Mouse (Mus musculus): ENCODE measurements around the gene Cops8. TPM values are rescaled to one million over a fixed set of nuclear protein-coding genes. Genes with fewer than 3 reads are reported as not detected.

Cops8 gene
- total and polyA plus RNA-seq, 2 experiments from 2014 or later, result 113 to 192 TPM

DNA sequence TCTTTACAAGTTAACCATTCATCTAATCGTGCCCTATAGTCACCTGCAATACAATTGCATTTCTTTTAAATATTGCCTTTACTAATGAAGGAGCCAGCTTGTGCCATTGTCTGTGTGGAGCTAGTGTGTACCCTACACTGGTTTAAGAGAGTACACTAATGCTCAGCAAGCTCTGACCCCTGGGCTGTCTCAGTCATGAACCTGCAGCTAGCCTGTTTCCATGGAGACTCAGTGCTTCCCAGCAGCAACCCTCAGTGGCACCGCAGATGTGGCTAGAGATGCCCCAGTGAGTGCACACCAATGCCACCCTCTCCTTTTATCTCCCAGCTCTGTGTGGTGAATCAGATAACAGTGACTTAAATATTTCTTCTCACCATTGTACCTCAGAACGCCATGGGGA is 27.9 kb upstream of the Cops8 start:
- Histone ChIP-seq H3K27ac (ENCODE audit: low read depth, low read length) (no peak overlapping the region), H3K4me2 (ENCODE audit: low read depth) (no peak overlapping the region), H3K4me3 (ENCODE audit: low read depth, low read length) (no peak overlapping the region), H3K9ac (no peak overlapping the region), H3K36me3 (ENCODE audit: insufficient read depth) (no peaks in the 10 kb centered on the region), H3K4me1 (ENCODE audit: insufficient read depth) (no peaks in the 10 kb centered on the region), H3K9me3 (ENCODE audit: low read length) (no peaks in the 10 kb centered on the region), H3K27me3 (ENCODE audit: insufficient read depth, low read length) (no peaks in the 10 kb centered on the region)
- ATAC-seq, result 0 out of 2 replicates have a peak, but pooled peaks have one; percentile 14
- no peak for TF ChIP-seq CTCF (IDR thresholded peaks at IDR 0.05; ENCODE audit: low read depth)
- DNase-seq, result no peak
- WGBS, result 44% methylated on average over 3 of the region's 3 CpGs

GRCm38 (mm10) chr1:90577417-90577816 is 25.4 kb upstream of the Cops8 start:
- H3K27me3 ChIP-seq (ENCODE audit: insufficient read depth, low read length), result no peaks in the 10 kb centered on the region
- no peak overlapping the region for H3K4me3 ChIP-seq (ENCODE audit: low read depth, low read length)
- no peak overlapping the region for H3K4me2 ChIP-seq (ENCODE audit: low read depth)
- 68% methylated on average over 5 of the region's 5 CpGs for WGBS
- no peaks in the 10 kb centered on the region for H3K36me3 ChIP-seq (ENCODE audit: insufficient read depth)
- no peak for TF ChIP-seq CTCF (IDR thresholded peaks at IDR 0.05; ENCODE audit: low read depth)
- no peak for ATAC-seq
- H3K9ac ChIP-seq, result no peak overlapping the region
- H3K9me3 ChIP-seq (ENCODE audit: low read length), result no peaks in the 10 kb centered on the region
- H3K4me1 ChIP-seq (ENCODE audit: insufficient read depth), result no peaks in the 10 kb centered on the region
- H3K27ac ChIP-seq (ENCODE audit: low read depth, low read length), result no peak overlapping the region
- no peak for DNase-seq

DNA sequence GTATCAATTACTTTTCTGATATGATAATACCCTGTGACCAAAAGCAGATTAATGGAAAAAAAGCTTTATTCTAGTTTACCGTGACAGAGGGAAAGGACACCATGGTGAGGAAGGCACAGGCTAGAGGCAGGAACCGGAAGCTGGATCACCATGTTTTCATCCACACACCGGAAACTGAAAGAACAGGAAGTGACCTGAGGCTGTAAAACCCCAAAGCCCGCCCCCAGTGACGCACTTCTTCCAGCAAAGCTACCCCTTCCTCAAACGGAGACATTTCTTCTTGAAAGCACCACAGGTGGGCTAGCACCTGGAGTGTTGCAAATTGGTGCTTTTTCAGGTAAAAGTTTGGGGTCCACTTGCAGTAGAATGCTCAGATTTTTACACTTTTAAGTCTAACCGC is 20.1 kb upstream of the Cops8 start:
- 77% methylated on average over 7 of the region's 7 CpGs for WGBS
- TF ChIP-seq CTCF (IDR thresholded peaks at IDR 0.05; ENCODE audit: low read depth), result no peak
- DNase-seq, result no peak
- H3K27ac ChIP-seq (ENCODE audit: low read depth, low read length), result no peak overlapping the region
- no peaks in the 10 kb centered on the region for H3K4me1 ChIP-seq (ENCODE audit: insufficient read depth)
- no peaks in the 10 kb centered on the region for H3K9me3 ChIP-seq (ENCODE audit: low read length)
- no peak overlapping the region for H3K9ac ChIP-seq
- H3K27me3 ChIP-seq (ENCODE audit: insufficient read depth, low read length), result no peaks in the 10 kb centered on the region
- ATAC-seq, result no peak
- no peak overlapping the region for H3K4me3 ChIP-seq (ENCODE audit: low read depth, low read length)
- H3K4me2 ChIP-seq (ENCODE audit: low read depth), result no peak overlapping the region
- H3K36me3 ChIP-seq (ENCODE audit: insufficient read depth), result no peaks in the 10 kb centered on the region

DNA sequence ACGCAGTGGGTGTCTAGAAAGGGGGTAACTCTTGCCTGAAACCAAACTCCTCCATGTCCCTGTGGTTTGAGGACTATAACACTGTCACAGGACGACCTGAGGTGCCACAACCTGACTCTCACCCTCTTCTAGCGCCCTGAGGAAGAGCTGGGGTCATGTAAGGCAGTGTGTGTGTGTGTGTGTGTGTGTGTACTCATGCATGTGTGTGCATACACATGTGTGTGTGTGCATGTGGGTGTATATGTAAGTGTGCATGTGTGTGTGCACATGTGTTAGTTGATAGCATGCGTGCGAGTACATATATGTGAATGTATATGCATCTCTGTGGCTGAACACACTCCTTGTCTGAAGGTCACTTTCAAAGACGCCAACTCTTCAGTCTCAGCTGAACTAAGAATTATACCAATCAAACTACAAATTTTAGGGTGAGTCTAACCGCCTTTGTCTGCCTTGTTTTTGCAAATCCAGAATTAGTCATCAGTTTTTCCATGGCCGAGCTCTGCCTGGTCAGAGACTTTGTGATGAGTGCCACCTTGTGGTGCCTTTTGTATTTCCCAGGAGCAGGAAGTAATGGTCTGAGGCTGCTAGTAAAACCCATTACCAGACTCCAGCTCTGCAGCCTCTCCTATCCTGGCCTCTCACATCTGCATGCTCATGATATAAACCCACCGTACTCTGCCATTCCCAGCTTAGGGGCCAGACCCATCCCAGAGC is 14.6 kb upstream of the Cops8 start:
- peak; percentile 91 for DNase-seq
- WGBS, result 60% methylated on average over 9 of the region's 9 CpGs

GRCm38 (mm10) chr1:90590797-90591196 is 12.0 kb upstream of the Cops8 start:
- no peak overlapping the region for H3K27ac ChIP-seq (ENCODE audit: low read depth, low read length)
- H3K27me3 ChIP-seq (ENCODE audit: insufficient read depth, low read length), result peaks cover 5% of the 10 kb centered on the region; the same call in 1 of the 2 replicates
- WGBS, result 34% methylated on average over 2 of the region's 2 CpGs
- H3K36me3 ChIP-seq (ENCODE audit: insufficient read depth), result no peaks in the 10 kb centered on the region
- ATAC-seq (peak; percentile 70), DNase-seq (peak; percentile 78)
- H3K9me3 ChIP-seq (ENCODE audit: low read length), result no peaks in the 10 kb centered on the region
- peak; percentile 73 for TF ChIP-seq CTCF (IDR thresholded peaks at IDR 0.05; ENCODE audit: low read depth)
- H3K4me2 ChIP-seq (ENCODE audit: low read depth), result no peak overlapping the region
- no peaks in the 10 kb centered on the region for H3K4me1 ChIP-seq (ENCODE audit: insufficient read depth)
- H3K4me3 ChIP-seq (ENCODE audit: low read depth, low read length), result no peak overlapping the region
- H3K9ac ChIP-seq, result no peak overlapping the region

More for the DNA sequence above, 14.6 kb upstream of the Cops8 start:
- Histone ChIP-seq H3K9ac (no peak overlapping the region), H3K27ac (ENCODE audit: low read depth, low read length) (no peak overlapping the region), H3K9me3 (ENCODE audit: low read length) (no peaks in the 10 kb centered on the region), H3K36me3 (ENCODE audit: insufficient read depth) (no peaks in the 10 kb centered on the region), H3K4me1 (ENCODE audit: insufficient read depth) (no peaks in the 10 kb centered on the region), H3K4me3 (ENCODE audit: low read depth, low read length) (no peak overlapping the region), H3K27me3 (ENCODE audit: insufficient read depth, low read length) (peaks cover 5% of the 10 kb centered on the region; the same call in 1 of the 2 replicates), H3K4me2 (ENCODE audit: low read depth) (no peak overlapping the region)
- peak; percentile 89 for TF ChIP-seq CTCF (IDR thresholded peaks at IDR 0.05; ENCODE audit: low read depth)
- peak; percentile 79 for ATAC-seq

DNA sequence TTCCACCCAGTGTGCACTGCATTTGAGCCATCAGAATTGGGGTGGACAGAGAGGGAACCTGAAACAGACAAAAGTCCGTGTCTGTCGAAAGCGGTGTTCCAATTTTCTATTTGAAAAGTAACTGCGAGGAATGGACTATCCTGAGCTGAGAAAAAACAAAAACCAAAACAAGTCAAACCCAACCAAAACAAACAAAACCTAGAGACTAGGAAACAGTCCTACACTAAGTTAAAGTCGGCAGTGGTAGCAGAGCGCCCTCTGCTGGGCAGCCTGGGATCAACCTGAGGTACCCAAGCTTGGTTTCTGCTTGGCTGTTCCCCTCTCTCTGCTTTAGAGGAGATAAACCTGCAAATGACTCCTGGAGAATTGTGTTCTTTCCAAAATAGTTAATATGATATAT is 10.0 kb upstream of the Cops8 start:
- 22% methylated on average over 6 of the region's 6 CpGs for WGBS
- Histone ChIP-seq H3K36me3 (ENCODE audit: insufficient read depth) (no peaks in the 10 kb centered on the region), H3K4me1 (ENCODE audit: insufficient read depth) (no peaks in the 10 kb centered on the region), H3K9me3 (ENCODE audit: low read length) (no peaks in the 10 kb centered on the region), H3K27ac (ENCODE audit: low read depth, low read length) (no peak overlapping the region), H3K9ac (no peak overlapping the region), H3K27me3 (ENCODE audit: insufficient read depth, low read length) (peaks cover 5% of the 10 kb centered on the region; the same call in 1 of the 2 replicates), H3K4me3 (ENCODE audit: low read depth, low read length) (no peak overlapping the region), H3K4me2 (ENCODE audit: low read depth) (no peak overlapping the region)
- peak; percentile 96 for TF ChIP-seq CTCF (IDR thresholded peaks at IDR 0.05; ENCODE audit: low read depth)
- ATAC-seq (peak; percentile 76), DNase-seq (peak; percentile 91)

GRCm38 (mm10) chr1:90599226-90599625 is 3.6 kb upstream of the Cops8 start:
- Histone ChIP-seq H3K36me3 (ENCODE audit: insufficient read depth) (no peaks in the 10 kb centered on the region), H3K27me3 (ENCODE audit: insufficient read depth, low read length) (no peaks in the 10 kb centered on the region), H3K9ac (no peak overlapping the region), H3K4me1 (ENCODE audit: insufficient read depth) (peaks cover 3% of the 10 kb centered on the region), H3K4me2 (ENCODE audit: low read depth) (no peak overlapping the region), H3K9me3 (ENCODE audit: low read length) (no peaks in the 10 kb centered on the region), H3K4me3 (ENCODE audit: low read depth, low read length) (no peak overlapping the region), H3K27ac (ENCODE audit: low read depth, low read length) (no peak overlapping the region)
- 56% methylated on average over 3 of the region's 3 CpGs for WGBS
- TF ChIP-seq CTCF (IDR thresholded peaks at IDR 0.05; ENCODE audit: low read depth), result no peak
- no peak for DNase-seq
- no peak for ATAC-seq

Measured in forebrain, postnatal 0 days (tissue).